Mouse (Mus musculus): ENCODE data around the gene 5830473C10Rik. TPM values are rescaled to one million over a fixed set of nuclear protein-coding genes. Genes with fewer than 3 reads are reported as not detected.
"Not testable (repeated sequence)": the region's sequence is repeated elsewhere in the genome, so short reads cannot be mapped to it uniquely, and the experiment has no call there.

The 5830473C10Rik gene
- polyA plus RNA-seq, 1 experiment from 2014 or later = 0.10 TPM

GRCm38 (mm10) chr5:90608906-90609305 is 48.0 kb downstream of the 5830473C10Rik start:
- Histone ChIP-seq H3K9me3 (no peaks in the 10 kb centered on the region), H3K27ac (no peak overlapping the region), H3K4me3 (no peak overlapping the region), H3K27me3 (ENCODE audit: insufficient read depth, poor library complexity, severe bottlenecking) (no peaks in the 10 kb centered on the region), H3K36me3 (no peaks in the 10 kb centered on the region), H3K4me1 (replicated peaks) (no peaks in the 10 kb centered on the region)
- WGBS = 84% methylated on average over 11 of the region's 11 CpGs
- DNase-seq (ENCODE audit: low spot score) = no peak

GRCm38 (mm10) chr5:90611388-90611787 is 50.5 kb downstream of the 5830473C10Rik start:
- Histone ChIP-seq H3K27ac (no peak overlapping the region), H3K9me3 (no peaks in the 10 kb centered on the region), H3K4me1 (replicated peaks) (no peaks in the 10 kb centered on the region), H3K4me3 (no peak overlapping the region), H3K36me3 (no peaks in the 10 kb centered on the region), H3K27me3 (ENCODE audit: insufficient read depth, poor library complexity, severe bottlenecking) (no peaks in the 10 kb centered on the region)
- DNase-seq (ENCODE audit: low spot score) = no peak
- 91% methylated on average over 3 of the region's 3 CpGs for WGBS

- WGBS = 84% methylated on average over 6 of the region's 6 CpGs
- H3K36me3 ChIP-seq = no peaks in the 10 kb centered on the region
- no peaks in the 10 kb centered on the region for H3K9me3 ChIP-seq
- no peaks in the 10 kb centered on the region for H3K27me3 ChIP-seq (ENCODE audit: insufficient read depth, poor library complexity, severe bottlenecking)
- no peaks in the 10 kb centered on the region for H3K4me1 ChIP-seq (replicated peaks)
- DNase-seq (ENCODE audit: low spot score) = no peak
- no peak overlapping the region for H3K27ac ChIP-seq
- H3K4me3 ChIP-seq = no peak overlapping the region
Measured at GRCm38 (mm10) chr5:90611996-90612611, 51.2 kb downstream of the 5830473C10Rik start.

GRCm38 (mm10) chr5:90612751-90613150 is 51.8 kb downstream of the 5830473C10Rik start:
- not testable (repeated sequence) for H3K27ac ChIP-seq; DNase-seq (ENCODE audit: low spot score); H3K9me3 ChIP-seq; H3K27me3 ChIP-seq (ENCODE audit: insufficient read depth, poor library complexity, severe bottlenecking); H3K4me1 ChIP-seq (replicated peaks); H3K4me3 ChIP-seq; H3K36me3 ChIP-seq
- WGBS = 81% methylated on average over 1 of the region's 1 CpGs

GRCm38 (mm10) chr5:90617859-90618258 is 57.0 kb downstream of the 5830473C10Rik start:
- H3K4me1 ChIP-seq (replicated peaks) = no peaks in the 10 kb centered on the region
- H3K27me3 ChIP-seq (ENCODE audit: insufficient read depth, poor library complexity, severe bottlenecking) = no peaks in the 10 kb centered on the region
- H3K36me3 ChIP-seq = no peaks in the 10 kb centered on the region
- no peak overlapping the region for H3K27ac ChIP-seq
- WGBS = 96% methylated on average over 3 of the region's 3 CpGs
- no peak overlapping the region for H3K4me3 ChIP-seq
- no peak for DNase-seq (ENCODE audit: low spot score)
- no peaks in the 10 kb centered on the region for H3K9me3 ChIP-seq

- no peak for DNase-seq (ENCODE audit: low spot score)
- no peaks in the 10 kb centered on the region for H3K4me1 ChIP-seq (replicated peaks)
- H3K9me3 ChIP-seq = no peaks in the 10 kb centered on the region
- no peaks in the 10 kb centered on the region for H3K36me3 ChIP-seq
- WGBS = 95% methylated on average over 2 of the region's 2 CpGs
- H3K4me3 ChIP-seq = no peak overlapping the region
- no peaks in the 10 kb centered on the region for H3K27me3 ChIP-seq (ENCODE audit: insufficient read depth, poor library complexity, severe bottlenecking)
- H3K27ac ChIP-seq = no peak overlapping the region
Measured at GRCm38 (mm10) chr5:90621316-90621715, 60.4 kb downstream of the 5830473C10Rik start.

GRCm38 (mm10) chr5:90621726-90622125 is 60.8 kb downstream of the 5830473C10Rik start:
- 92% methylated on average over 6 of the region's 6 CpGs for WGBS
- Histone ChIP-seq H3K4me1 (replicated peaks) (no peaks in the 10 kb centered on the region), H3K36me3 (no peaks in the 10 kb centered on the region), H3K27me3 (ENCODE audit: insufficient read depth, poor library complexity, severe bottlenecking) (no peaks in the 10 kb centered on the region), H3K4me3 (no peak overlapping the region), H3K27ac (no peak overlapping the region), H3K9me3 (no peaks in the 10 kb centered on the region)
- DNase-seq (ENCODE audit: low spot score) = no peak

- Histone ChIP-seq H3K9me3 (no peaks in the 10 kb centered on the region), H3K36me3 (no peaks in the 10 kb centered on the region), H3K27ac (no peak overlapping the region), H3K4me1 (replicated peaks) (no peaks in the 10 kb centered on the region), H3K27me3 (ENCODE audit: insufficient read depth, poor library complexity, severe bottlenecking) (no peaks in the 10 kb centered on the region), H3K4me3 (no peak overlapping the region)
- DNase-seq (ENCODE audit: low spot score) = no peak
- 67% methylated on average over 2 of the region's 2 CpGs for WGBS
Measured at GRCm38 (mm10) chr5:90623209-90623608, 62.3 kb downstream of the 5830473C10Rik start.

GRCm38 (mm10) chr5:90624708-90625425 is 64.0 kb downstream of the 5830473C10Rik start:
- DNase-seq (ENCODE audit: low spot score) = no peak
- Histone ChIP-seq H3K36me3 (no peaks in the 10 kb centered on the region), H3K9me3 (no peaks in the 10 kb centered on the region), H3K4me3 (no peak overlapping the region), H3K27ac (no peak overlapping the region), H3K27me3 (ENCODE audit: insufficient read depth, poor library complexity, severe bottlenecking) (no peaks in the 10 kb centered on the region), H3K4me1 (replicated peaks) (no peaks in the 10 kb centered on the region)
- WGBS = 79% methylated on average over 18 of the region's 18 CpGs

- WGBS = 92% methylated on average over 4 of the region's 4 CpGs
Measured at GRCm38 (mm10) chr5:90627423-90627822, 66.5 kb downstream of the 5830473C10Rik start.

GRCm38 (mm10) chr5:90628011-90628410 is 67.1 kb downstream of the 5830473C10Rik start:
- Histone ChIP-seq H3K36me3 (no peaks in the 10 kb centered on the region), H3K9me3 (no peaks in the 10 kb centered on the region), H3K27ac (no peak overlapping the region), H3K4me3 (no peak overlapping the region), H3K27me3 (ENCODE audit: insufficient read depth, poor library complexity, severe bottlenecking) (no peaks in the 10 kb centered on the region), H3K4me1 (replicated peaks) (no peaks in the 10 kb centered on the region)
- DNase-seq (ENCODE audit: low spot score) = no peak
- WGBS = 85% methylated on average over 3 of the region's 3 CpGs

More at GRCm38 (mm10) chr5:90627423-90627822, 66.5 kb downstream of the 5830473C10Rik start:
- Histone ChIP-seq H3K27me3 (ENCODE audit: insufficient read depth, poor library complexity, severe bottlenecking) (no peaks in the 10 kb centered on the region), H3K27ac (no peak overlapping the region), H3K4me3 (no peak overlapping the region), H3K4me1 (replicated peaks) (no peaks in the 10 kb centered on the region), H3K36me3 (no peaks in the 10 kb centered on the region), H3K9me3 (no peaks in the 10 kb centered on the region)
- no peak for DNase-seq (ENCODE audit: low spot score)

- Histone ChIP-seq H3K36me3 (no peaks in the 10 kb centered on the region), H3K27ac (no peak overlapping the region), H3K9me3 (no peaks in the 10 kb centered on the region), H3K4me3 (no peak overlapping the region), H3K4me1 (replicated peaks) (no peaks in the 10 kb centered on the region), H3K27me3 (ENCODE audit: insufficient read depth, poor library complexity, severe bottlenecking) (no peaks in the 10 kb centered on the region)
- DNase-seq (ENCODE audit: low spot score) = no peak
- WGBS = 77% methylated on average over 1 of the region's 1 CpGs
Measured at GRCm38 (mm10) chr5:90628530-90628929, 67.6 kb downstream of the 5830473C10Rik start.

- H3K27me3 ChIP-seq (ENCODE audit: insufficient read depth, poor library complexity, severe bottlenecking) = 0 out of 2 replicates have a peak, but pooled peaks cover 3% of the 10 kb centered on the region
- WGBS = 81% methylated on average over 7 of the region's 7 CpGs
- H3K9me3 ChIP-seq = no peaks in the 10 kb centered on the region
- no peak overlapping the region for H3K27ac ChIP-seq
- no peak overlapping the region for H3K4me3 ChIP-seq
- H3K4me1 ChIP-seq (replicated peaks) = no peaks in the 10 kb centered on the region
- no peak for DNase-seq (ENCODE audit: low spot score)
- H3K36me3 ChIP-seq = no peaks in the 10 kb centered on the region
Measured at GRCm38 (mm10) chr5:90634885-90635284, 74.0 kb downstream of the 5830473C10Rik start.

All from hindbrain, embryonic 10.5 days (tissue).